Mouse (Mus musculus): ENCODE measurements around the gene Arl8b. TPM values are rescaled to one million over a fixed set of nuclear protein-coding genes. Genes with fewer than 3 reads are reported as not detected.

The Arl8b gene
- polyA plus RNA-seq, 1 experiment from 2014 or later, result 64.3 TPM

DNA sequence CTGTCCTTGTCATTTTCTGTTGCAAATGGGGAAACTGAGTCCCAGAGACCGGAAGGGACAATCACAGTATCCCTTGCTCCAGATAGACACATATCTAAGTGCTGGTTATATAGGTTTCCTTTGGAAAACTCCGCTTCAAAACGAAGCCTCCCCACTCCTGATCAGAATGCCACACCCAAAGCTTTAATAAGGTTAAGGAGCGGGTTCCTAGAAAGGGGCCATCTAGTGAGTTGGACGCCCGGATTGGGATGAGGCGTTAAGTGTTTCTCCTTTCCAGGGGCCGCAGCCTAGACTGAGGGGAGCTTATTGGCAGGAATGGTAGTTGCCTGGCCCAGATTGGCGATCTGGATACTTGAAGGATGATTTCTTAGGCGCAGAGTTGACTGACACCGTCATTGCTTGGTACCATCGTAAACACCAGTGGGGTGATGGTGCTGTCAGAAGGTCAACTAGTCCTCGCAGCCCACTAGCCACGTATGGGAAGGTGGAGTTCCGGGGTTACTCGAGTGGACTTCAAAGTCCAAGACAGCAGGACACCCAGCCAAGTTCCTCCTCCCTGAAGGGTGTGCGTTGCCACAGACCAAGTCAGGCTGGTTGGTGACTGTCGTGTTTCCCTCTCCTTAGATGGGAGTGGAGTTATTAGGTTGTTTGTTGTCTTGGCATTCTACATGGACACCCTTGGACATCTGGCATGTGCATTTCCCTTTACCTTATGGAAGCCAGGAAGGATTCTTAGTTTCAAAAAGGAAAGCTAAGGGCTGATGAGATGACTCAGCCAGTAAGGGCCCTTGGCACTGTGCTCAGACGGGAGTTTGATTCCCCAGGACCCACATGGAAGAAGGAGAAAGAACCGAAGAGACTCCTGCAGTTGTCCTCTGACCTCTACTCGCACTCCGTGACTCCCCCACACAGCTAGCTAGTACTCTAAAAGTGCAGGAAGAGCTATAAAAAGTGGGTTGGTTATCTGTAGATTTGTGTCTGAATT is 46.8 kb downstream of the Arl8b start:
- DNase-seq (ENCODE audit: low spot score), result peak; percentile 41
- Histone ChIP-seq H3K27ac (peak overlapping the region; percentile 96), H3K9me3 (replicated peaks) (no peaks in the 10 kb centered on the region), H3K4me3 (peak overlapping the region; percentile 91), H3K4me1 (peaks cover 19% of the 10 kb centered on the region), H3K36me3 (peaks cover 4% of the 10 kb centered on the region; the same call in 1 of the 2 replicates), H3K27me3 (ENCODE audit: low read depth, poor library complexity, severe bottlenecking) (no peaks in the 10 kb centered on the region)
- 21% methylated on average over 22 of the region's 22 CpGs for WGBS

DNA sequence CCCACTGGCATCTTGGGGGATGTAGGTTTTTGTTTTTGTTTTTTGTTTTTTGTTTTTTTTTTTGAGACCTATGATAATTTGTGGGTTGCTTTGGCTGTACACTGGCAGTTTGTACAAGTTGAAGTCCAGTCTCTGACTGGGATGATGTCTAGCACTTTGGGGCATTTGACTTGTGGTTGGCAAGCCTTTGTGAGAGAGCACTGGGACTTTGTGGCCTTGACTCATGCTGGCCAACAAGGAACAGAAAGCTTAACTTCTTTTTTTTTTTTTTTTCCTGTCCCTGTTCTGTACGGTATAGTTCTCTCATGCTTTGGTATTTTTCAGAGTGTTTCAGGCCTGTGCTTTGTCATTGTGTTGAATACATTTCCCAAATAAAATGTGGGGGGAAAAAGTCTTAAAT is 49.3 kb downstream of the Arl8b start:
- peaks cover 19% of the 10 kb centered on the region for H3K36me3 ChIP-seq
- peaks cover 21% of the 10 kb centered on the region for H3K4me1 ChIP-seq
- WGBS, result 93% methylated on average over 1 of the region's 1 CpGs

DNA sequence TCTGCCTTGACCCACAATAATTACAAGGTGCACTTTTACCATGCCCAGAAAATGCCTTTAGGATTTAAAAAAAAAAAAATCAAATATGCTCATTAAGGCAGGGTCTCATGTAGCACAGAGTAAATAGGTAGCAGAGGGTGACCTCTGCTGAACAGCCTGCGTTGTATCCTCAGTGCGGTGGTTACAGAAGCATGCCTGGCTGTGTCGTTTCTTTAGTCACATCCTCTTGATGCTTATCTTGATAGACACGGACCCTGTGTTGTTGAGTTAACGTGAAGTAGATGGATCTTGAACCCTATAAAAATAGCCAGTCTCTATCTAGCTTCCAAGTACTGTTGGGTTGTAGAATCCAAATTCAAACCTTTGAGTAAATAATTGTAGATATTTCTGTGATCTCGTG is 50.1 kb downstream of the Arl8b start:
- Histone ChIP-seq H3K36me3 (peaks cover 27% of the 10 kb centered on the region), H3K9me3 (replicated peaks) (no peaks in the 10 kb centered on the region), H3K27ac (no peak overlapping the region), H3K27me3 (ENCODE audit: low read depth, poor library complexity, severe bottlenecking) (no peaks in the 10 kb centered on the region), H3K4me1 (peaks cover 17% of the 10 kb centered on the region), H3K4me3 (no peak overlapping the region)
- DNase-seq (ENCODE audit: low spot score), result no peak
- 84% methylated on average over 6 of the region's 6 CpGs for WGBS

More for the DNA sequence above, 49.3 kb downstream of the Arl8b start:
- H3K9me3 ChIP-seq (replicated peaks), result no peaks in the 10 kb centered on the region
- DNase-seq (ENCODE audit: low spot score), result no peak
- H3K4me3 ChIP-seq, result no peak overlapping the region
- no peaks in the 10 kb centered on the region for H3K27me3 ChIP-seq (ENCODE audit: low read depth, poor library complexity, severe bottlenecking)
- H3K27ac ChIP-seq, result no peak overlapping the region

DNA sequence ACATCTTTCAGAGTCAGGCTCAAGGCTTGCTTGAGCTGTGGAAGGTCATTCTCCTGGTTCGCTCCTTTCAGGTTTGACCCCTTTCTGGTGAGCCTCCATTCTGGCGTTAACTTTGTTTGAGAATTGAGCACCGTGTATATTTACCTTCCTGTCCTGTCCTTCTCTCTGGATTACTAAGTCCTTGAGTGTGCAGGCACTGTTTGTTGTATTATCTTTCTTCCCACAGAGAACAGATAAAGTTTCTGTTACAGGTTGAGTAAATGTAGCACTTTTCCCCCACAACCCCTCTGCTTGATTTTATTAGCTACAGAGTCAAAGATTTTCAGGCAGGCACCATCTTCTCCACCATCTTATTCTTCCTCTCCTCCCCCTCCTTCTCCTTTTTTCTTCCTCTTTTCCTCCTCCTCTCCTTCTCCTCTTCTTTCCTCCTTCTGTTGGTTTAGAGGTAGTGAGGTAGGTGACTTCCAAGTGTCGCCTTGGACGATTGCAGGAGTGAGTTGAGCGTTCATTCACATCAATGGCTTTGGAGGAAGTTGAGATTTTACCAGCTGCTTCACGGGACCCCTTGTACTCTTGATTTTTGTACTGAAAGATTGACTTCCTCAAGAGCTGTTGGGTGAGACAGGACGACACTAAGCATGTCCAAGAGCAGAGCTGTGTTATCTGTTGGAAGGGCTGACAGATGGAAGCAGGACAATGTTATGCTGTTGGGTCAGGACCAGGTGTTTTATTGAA is 51.2 kb downstream of the Arl8b start:
- Histone ChIP-seq H3K27ac (no peak overlapping the region), H3K4me1 (peaks cover 17% of the 10 kb centered on the region), H3K4me3 (no peak overlapping the region), H3K36me3 (peaks cover 36% of the 10 kb centered on the region), H3K27me3 (ENCODE audit: low read depth, poor library complexity, severe bottlenecking) (no peaks in the 10 kb centered on the region), H3K9me3 (replicated peaks) (no peaks in the 10 kb centered on the region)
- 92% methylated on average over 8 of the region's 8 CpGs for WGBS
- no peak for DNase-seq (ENCODE audit: low spot score)

DNA sequence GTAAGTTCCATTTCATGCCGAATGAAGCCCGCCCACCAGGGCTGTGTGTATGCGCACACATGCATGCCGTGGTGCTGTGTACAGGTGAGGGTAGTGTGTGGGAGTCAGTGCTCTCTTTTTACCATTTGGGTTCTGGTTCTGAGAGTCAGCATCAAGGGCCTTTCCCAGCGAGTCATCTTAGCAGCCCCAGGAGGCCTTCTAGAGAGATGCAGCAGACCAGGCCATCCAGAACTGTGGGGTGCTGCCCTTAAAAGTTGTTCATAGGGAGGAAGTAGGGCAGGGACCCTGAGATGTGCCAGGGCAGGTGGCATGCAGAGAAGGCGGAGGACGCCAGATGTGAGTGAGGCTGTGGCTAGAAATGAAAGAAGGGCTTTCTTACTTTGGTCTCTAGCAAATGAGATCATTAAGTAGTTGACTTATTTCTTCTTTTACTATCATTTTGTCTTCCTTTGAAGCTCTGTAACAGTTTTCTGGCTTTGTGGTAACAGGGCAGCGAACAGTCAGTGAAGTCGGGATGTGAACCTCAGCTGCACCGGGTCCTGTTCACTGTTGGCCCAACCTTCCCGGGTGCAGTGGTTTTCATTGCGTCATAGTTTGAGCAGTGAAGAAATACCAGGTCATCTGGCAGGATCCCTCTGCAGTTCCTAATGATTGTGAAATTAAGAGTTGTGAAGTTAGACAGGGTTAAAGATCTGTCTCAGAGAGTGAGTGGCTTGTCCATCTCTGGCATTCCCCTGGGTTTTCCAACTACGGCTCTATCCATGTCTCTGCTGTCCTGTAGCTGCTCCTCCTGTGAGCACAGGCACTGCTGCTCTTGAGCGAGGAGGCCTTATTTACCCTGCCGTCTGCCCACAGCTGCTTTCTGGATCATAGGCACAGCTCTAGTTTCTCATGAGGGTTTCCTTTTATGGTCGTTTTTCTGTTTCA is 53.1 kb downstream of the Arl8b start:
- no peak for DNase-seq (ENCODE audit: low spot score)
- no peaks in the 10 kb centered on the region for H3K9me3 ChIP-seq (replicated peaks)
- H3K4me1 ChIP-seq, result peaks cover 7% of the 10 kb centered on the region
- no peaks in the 10 kb centered on the region for H3K27me3 ChIP-seq (ENCODE audit: low read depth, poor library complexity, severe bottlenecking)
- H3K27ac ChIP-seq, result no peak overlapping the region
- H3K36me3 ChIP-seq, result peaks cover 52% of the 10 kb centered on the region
- no peak overlapping the region for H3K4me3 ChIP-seq
- 90% methylated on average over 16 of the region's 16 CpGs for WGBS

DNA sequence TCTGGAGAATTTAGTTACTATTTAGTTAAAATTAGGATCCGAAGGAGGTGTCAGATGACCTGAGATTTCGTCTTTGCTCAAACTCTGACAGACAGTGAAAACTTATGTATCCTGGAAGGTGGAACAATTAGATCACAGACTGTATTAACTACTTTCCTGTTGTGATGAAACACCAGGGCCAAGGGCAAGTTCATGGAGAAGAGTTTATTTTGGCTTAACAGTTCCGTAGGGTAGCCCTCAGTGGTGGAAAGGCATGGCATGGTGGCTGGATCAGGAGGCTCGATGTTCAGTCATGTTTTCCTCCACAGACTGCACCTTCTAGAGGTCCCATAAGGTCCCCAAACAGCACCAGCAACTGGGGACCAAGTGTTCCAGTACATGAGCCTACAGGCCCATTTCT is 54.2 kb downstream of the Arl8b start:
- no peak for DNase-seq (ENCODE audit: low spot score)
- Histone ChIP-seq H3K4me3 (no peak overlapping the region), H3K27me3 (ENCODE audit: low read depth, poor library complexity, severe bottlenecking) (no peaks in the 10 kb centered on the region), H3K27ac (no peak overlapping the region), H3K9me3 (replicated peaks) (no peaks in the 10 kb centered on the region), H3K4me1 (peaks cover 4% of the 10 kb centered on the region; the same call in 1 of the 2 replicates), H3K36me3 (peaks cover 57% of the 10 kb centered on the region)
- 92% methylated on average over 4 of the region's 4 CpGs for WGBS

DNA sequence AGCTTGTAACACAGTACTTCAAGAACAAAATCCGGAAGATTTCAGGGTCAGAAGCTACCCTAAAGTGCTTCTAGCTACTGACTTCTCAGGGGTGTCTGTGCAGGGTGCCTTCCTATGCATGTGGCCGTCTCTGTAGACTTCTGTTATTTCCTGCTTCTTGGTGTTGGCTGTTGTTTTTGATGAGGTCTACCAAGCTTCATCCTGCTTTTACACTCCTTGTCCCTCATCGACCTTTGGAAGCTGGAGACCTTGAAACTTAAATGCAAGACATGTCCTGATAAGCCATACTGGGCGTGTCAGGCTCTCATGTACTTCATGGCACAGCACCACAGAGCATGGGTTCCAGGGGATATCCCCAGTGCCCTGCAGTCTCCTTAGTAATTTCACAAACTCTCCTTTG is 55.1 kb downstream of the Arl8b start:
- no peaks in the 10 kb centered on the region for H3K27me3 ChIP-seq (ENCODE audit: low read depth, poor library complexity, severe bottlenecking)
- no peak overlapping the region for H3K27ac ChIP-seq
- no peak for DNase-seq (ENCODE audit: low spot score)
- 94% methylated on average over 4 of the region's 4 CpGs for WGBS
- no peak overlapping the region for H3K4me3 ChIP-seq
- peaks cover 4% of the 10 kb centered on the region; the same call in 1 of the 2 replicates for H3K4me1 ChIP-seq
- peaks cover 65% of the 10 kb centered on the region for H3K36me3 ChIP-seq
- no peaks in the 10 kb centered on the region for H3K9me3 ChIP-seq (replicated peaks)

DNA sequence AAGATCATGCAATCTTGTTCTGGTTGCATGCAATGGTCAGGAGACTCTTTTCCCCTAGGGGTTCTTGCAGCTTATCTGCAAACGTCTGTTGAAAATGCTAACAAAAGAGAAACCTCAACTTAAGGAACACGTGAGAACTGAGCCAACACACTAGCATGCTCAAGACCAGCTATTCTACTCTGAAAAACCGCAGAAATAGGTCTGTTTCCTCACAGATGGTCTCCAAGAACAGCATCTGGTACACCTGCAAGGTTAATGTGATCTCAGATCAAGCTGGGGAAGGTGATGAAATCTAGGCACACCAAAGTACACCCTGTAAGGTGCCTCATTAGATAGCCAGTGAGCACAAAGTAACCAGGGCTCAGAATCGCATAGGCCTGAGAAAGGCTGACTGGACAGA is 56.5 kb downstream of the Arl8b start:
- peaks cover 80% of the 10 kb centered on the region for H3K36me3 ChIP-seq
- peaks cover 4% of the 10 kb centered on the region; the same call in 1 of the 2 replicates for H3K4me1 ChIP-seq
- H3K4me3 ChIP-seq, result no peak overlapping the region
- no peak overlapping the region for H3K27ac ChIP-seq
- no peak for DNase-seq (ENCODE audit: low spot score)
- no peaks in the 10 kb centered on the region for H3K27me3 ChIP-seq (ENCODE audit: low read depth, poor library complexity, severe bottlenecking)
- no peaks in the 10 kb centered on the region for H3K9me3 ChIP-seq (replicated peaks)
- WGBS, result 92% methylated on average over 4 of the region's 4 CpGs

DNA sequence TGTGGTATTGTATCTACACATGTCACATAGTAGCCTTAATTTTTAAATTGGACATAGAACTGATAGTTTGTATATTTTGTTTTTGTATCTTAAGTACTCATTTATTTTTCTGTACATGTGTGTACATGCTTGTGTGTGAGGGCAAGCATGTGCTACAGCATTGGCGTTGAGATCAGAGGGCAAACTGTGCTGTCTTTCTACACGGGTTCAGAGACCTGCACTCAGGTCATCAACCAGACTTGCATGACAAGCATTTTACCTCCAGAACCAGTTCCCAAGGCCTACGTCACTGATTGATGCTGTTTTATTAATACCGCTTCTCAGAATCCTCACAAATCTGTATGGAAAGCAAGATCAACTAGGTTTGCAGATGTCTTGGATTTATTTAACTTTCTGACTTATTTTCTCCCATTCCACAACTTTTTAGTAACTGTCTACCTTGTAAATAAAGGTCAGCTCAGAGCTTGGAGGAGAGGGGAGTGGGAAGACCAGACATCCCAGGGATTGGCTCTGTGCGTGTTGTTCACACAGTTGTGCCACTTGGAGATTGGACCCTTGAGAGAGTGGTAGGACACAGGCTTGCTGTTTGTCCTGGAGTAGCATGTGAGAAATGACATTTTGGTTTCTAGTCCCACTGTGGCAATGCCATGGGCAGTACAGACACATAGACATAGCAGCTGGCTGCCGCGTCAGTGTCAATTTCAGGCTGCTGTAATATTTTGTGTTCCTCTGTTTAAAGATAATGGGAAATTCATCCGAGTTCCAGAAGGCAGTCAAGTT is 58.2 kb downstream of the Arl8b start:
- no peak overlapping the region for H3K27ac ChIP-seq
- no peaks in the 10 kb centered on the region for H3K27me3 ChIP-seq (ENCODE audit: low read depth, poor library complexity, severe bottlenecking)
- 96% methylated on average over 8 of the region's 8 CpGs for WGBS
- DNase-seq (ENCODE audit: low spot score), result no peak
- no peaks in the 10 kb centered on the region for H3K9me3 ChIP-seq (replicated peaks)
- H3K4me3 ChIP-seq, result no peak overlapping the region
- H3K36me3 ChIP-seq, result peaks cover 92% of the 10 kb centered on the region
- no peaks in the 10 kb centered on the region for H3K4me1 ChIP-seq

DNA sequence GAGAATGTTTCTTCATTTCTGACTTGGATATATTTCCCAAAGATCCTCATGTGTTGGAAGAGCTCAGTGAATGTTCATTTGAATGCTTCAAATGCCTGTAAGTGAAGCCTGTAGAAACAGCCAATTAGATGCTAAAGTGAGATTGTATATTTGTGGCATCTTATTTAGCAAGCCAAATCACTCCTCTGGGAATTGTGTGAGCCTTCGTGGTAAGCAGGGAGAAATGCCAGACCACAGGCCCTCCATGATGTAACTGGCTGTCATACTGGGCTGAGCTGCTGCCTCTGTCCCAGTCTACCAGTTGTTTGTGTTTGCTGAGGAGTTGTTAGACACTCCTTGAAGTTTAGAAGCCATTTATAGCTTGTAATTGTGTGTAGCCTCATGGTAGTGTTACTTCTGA is 60.8 kb downstream of the Arl8b start:
- DNase-seq (ENCODE audit: low spot score), result no peak
- Histone ChIP-seq H3K9me3 (replicated peaks) (no peaks in the 10 kb centered on the region), H3K27me3 (ENCODE audit: low read depth, poor library complexity, severe bottlenecking) (no peaks in the 10 kb centered on the region), H3K4me3 (no peak overlapping the region), H3K4me1 (no peaks in the 10 kb centered on the region), H3K36me3 (peaks cover 89% of the 10 kb centered on the region), H3K27ac (no peak overlapping the region)
- WGBS, result 88% methylated on average over 1 of the region's 1 CpGs

DNA sequence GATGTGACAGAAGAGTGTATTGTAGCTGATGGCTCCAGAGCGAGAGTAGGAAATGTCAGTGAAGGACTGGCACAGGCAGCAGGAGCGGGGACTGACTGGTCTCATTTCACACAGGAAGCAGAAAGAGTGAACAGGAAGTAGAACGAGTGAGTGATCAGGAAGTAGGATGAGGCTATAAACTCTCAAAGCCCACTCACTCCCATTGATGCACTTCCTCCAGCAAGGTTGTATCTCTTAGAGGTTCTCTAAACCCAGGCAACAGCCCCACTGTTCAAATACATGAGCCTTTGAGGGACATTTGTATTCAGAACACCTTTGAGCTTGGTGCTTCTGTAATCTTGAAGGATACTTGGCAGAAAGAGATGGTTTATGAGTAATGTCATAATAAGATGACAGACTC is 61.2 kb downstream of the Arl8b start:
- H3K9me3 ChIP-seq (replicated peaks), result no peaks in the 10 kb centered on the region
- WGBS, result 85% methylated on average over 3 of the region's 3 CpGs
- no peaks in the 10 kb centered on the region for H3K4me1 ChIP-seq
- H3K36me3 ChIP-seq, result peaks cover 91% of the 10 kb centered on the region
- no peaks in the 10 kb centered on the region for H3K27me3 ChIP-seq (ENCODE audit: low read depth, poor library complexity, severe bottlenecking)
- no peak for DNase-seq (ENCODE audit: low spot score)
- H3K27ac ChIP-seq, result no peak overlapping the region
- H3K4me3 ChIP-seq, result no peak overlapping the region

DNA sequence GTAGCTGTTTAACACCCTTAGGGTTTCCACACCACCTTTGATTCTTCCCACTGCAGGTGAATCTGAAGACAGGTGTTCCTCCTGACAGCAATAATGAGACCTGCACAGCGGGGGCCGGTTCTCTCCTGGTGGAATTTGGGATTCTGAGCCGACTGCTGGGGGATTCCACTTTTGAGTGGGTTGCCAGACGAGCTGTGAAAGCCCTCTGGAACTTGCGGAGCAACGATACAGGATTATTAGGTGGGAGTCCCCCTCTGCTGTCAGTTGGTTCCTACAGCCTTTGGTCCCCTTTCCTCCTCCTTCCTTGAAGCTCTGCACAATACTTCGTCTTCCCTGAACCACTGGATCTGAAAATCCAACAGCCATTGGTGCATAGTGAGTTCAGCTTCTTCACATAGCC is 61.9 kb downstream of the Arl8b start:
- H3K36me3 ChIP-seq, result peaks cover 89% of the 10 kb centered on the region
- H3K27me3 ChIP-seq (ENCODE audit: low read depth, poor library complexity, severe bottlenecking), result no peaks in the 10 kb centered on the region
- DNase-seq (ENCODE audit: low spot score), result no peak
- no peaks in the 10 kb centered on the region for H3K4me1 ChIP-seq
- no peak overlapping the region for H3K27ac ChIP-seq
- 93% methylated on average over 7 of the region's 7 CpGs for WGBS
- H3K4me3 ChIP-seq, result no peak overlapping the region
- H3K9me3 ChIP-seq (replicated peaks), result no peaks in the 10 kb centered on the region

Measured in limb, embryonic 10.5 days (tissue).